Mouse (Mus musculus) liver, embryonic 16.5 days (tissue): ENCODE measurements around the gene Xxylt1. TPM values are rescaled to one million over a fixed set of nuclear protein-coding genes. Genes with fewer than 3 reads are reported as not detected.

ENCODE experiments used
- ATAC-seq: fragments of 200-750 bp; cut with Nextera tagmentation; 2 replicates; pipeline ENCODE4 v1.8.0; 2017; ENCODE audit warnings: low read depth, mild to moderate bottlenecking, moderate number of reproducible peaks, moderate library complexity
- H3K27ac ChIP-seq: fragments of 300-500 bp; sonication (generic); 2 replicates; pipeline ENCODE4 v1.5.1; 2014; ENCODE audit warnings: mild to moderate bottlenecking, low read length
- H3K27me3 ChIP-seq: fragments of 300-500 bp; sonication (generic); 2 replicates; pipeline ENCODE4 v1.6.1; 2014; ENCODE audit warnings: low read depth, low read length, mixed read lengths; ENCODE audit not compliant: control insufficient read depth, insufficient read depth
- H3K36me3 ChIP-seq: fragments of 300-500 bp; sonication (generic); 2 replicates; pipeline ENCODE4 v1.6.1; 2014; ENCODE audit warnings: mild to moderate bottlenecking; ENCODE audit not compliant: control insufficient read depth, insufficient read depth
- H3K4me1 ChIP-seq: fragments of 300-500 bp; sonication (generic); 2 replicates; pipeline ENCODE4 v1.6.1; 2014; ENCODE audit warnings: low read depth, low read length, mixed read lengths; ENCODE audit not compliant: control insufficient read depth
- H3K4me2 ChIP-seq: fragments of 300-500 bp; sonication (generic); 2 replicates; pipeline ENCODE4 v1.6.1; 2014; ENCODE audit warnings: low read depth, low read length, mixed read lengths
- H3K4me3 ChIP-seq: fragments of 300-500 bp; sonication (generic); 2 replicates; pipeline ENCODE4 v1.5.1; 2014; ENCODE audit warnings: low read depth, mild to moderate bottlenecking, low read length
- H3K9ac ChIP-seq: fragments of 300-500 bp; sonication (generic); 2 replicates; pipeline ENCODE4 v1.6.1; 2014; ENCODE audit warnings: low read depth, low read length
- H3K9me3 ChIP-seq: fragments of 300-500 bp; sonication (generic); replicated peaks from 2 replicates; pipeline ENCODE4 v1.6.1; 2016; ENCODE audit warnings: low read length; ENCODE audit not compliant: control insufficient read depth
- WGBS: fragments of 180-500 bp; shearing (Covaris S2); extraction: QIAGEN DNeasy Blood & Tissue Kit; methylation state at CpG from one replicate; pipeline ENCODE4 v1.1.7; 2014; ENCODE audit not compliant: insufficient replicate concordance; 5-methylcytosine and 5-hydroxymethylcytosine counted together
- polyA plus RNA-seq: library from polyadenylated mRNA; unstranded; fragments of >200 nt; fragmentation: Nextera tagmentation; extraction: Ambion mirVana; gene quantifications from 2 replicates; pipeline ENCODE4 v1.2.1, GENCODE M21; 2015

Xxylt1 gene
- polyA plus RNA-seq, 1 experiment from 2014 or later: 1.2 TPM

- H3K9ac ChIP-seq: no peak overlapping the region
- no peak overlapping the region for H3K4me2 ChIP-seq
- WGBS: 81% methylated on average over 7 of the region's 7 CpGs
- H3K4me1 ChIP-seq: peaks cover 13% of the 10 kb centered on the region
- H3K9me3 ChIP-seq: no peaks in the 10 kb centered on the region
- H3K4me3 ChIP-seq: no peak overlapping the region
- no peaks in the 10 kb centered on the region for H3K36me3 ChIP-seq
- H3K27ac ChIP-seq: no peak overlapping the region
- ATAC-seq: no peak
- no peaks in the 10 kb centered on the region for H3K27me3 ChIP-seq
Observed at GRCm38 (mm10) chr16:31068280-31068679, 13.0 kb downstream of the Xxylt1 start.

GRCm38 (mm10) chr16:31066344-31067098 lies 14.7 kb downstream of the Xxylt1 start:
- ATAC-seq: peak; percentile 53
- Histone ChIP-seq H3K9me3 (no peaks in the 10 kb centered on the region), H3K9ac (peak overlapping the region; percentile 31; the same call in 1 of the 2 replicates), H3K36me3 (no peaks in the 10 kb centered on the region), H3K4me1 (peaks cover 13% of the 10 kb centered on the region), H3K4me2 (peak overlapping the region; percentile 46), H3K27me3 (no peaks in the 10 kb centered on the region), H3K4me3 (peak overlapping the region; percentile 31; the same call in 1 of the 2 replicates), H3K27ac (peak overlapping the region; percentile 64)
- WGBS: 16% methylated on average over 15 of the region's 15 CpGs

GRCm38 (mm10) chr16:31064782-31065181 lies 16.4 kb downstream of the Xxylt1 start:
- H3K4me1 ChIP-seq: peaks cover 13% of the 10 kb centered on the region
- 57% methylated on average over 6 of the region's 6 CpGs for WGBS
- ATAC-seq: no peak
- H3K9me3 ChIP-seq: no peaks in the 10 kb centered on the region
- no peaks in the 10 kb centered on the region for H3K27me3 ChIP-seq
- H3K4me3 ChIP-seq: no peak overlapping the region
- no peaks in the 10 kb centered on the region for H3K36me3 ChIP-seq
- no peak overlapping the region for H3K9ac ChIP-seq
- no peak overlapping the region for H3K4me2 ChIP-seq
- H3K27ac ChIP-seq: no peak overlapping the region

- ATAC-seq: no peak
- WGBS: 44% methylated on average over 3 of the region's 3 CpGs
- H3K36me3 ChIP-seq: no peaks in the 10 kb centered on the region
Observed at GRCm38 (mm10) chr16:31062918-31063317, 18.3 kb downstream of the Xxylt1 start.

GRCm38 (mm10) chr16:31061246-31061880 lies 19.9 kb downstream of the Xxylt1 start:
- no peak for ATAC-seq
- Histone ChIP-seq H3K4me2 (no peak overlapping the region), H3K27ac (no peak overlapping the region), H3K9me3 (no peaks in the 10 kb centered on the region), H3K4me1 (peaks cover 4% of the 10 kb centered on the region; the same call in 1 of the 2 replicates), H3K4me3 (no peak overlapping the region), H3K27me3 (no peaks in the 10 kb centered on the region), H3K36me3 (no peaks in the 10 kb centered on the region), H3K9ac (no peak overlapping the region)
- WGBS: 77% methylated on average over 11 of the region's 11 CpGs

More at GRCm38 (mm10) chr16:31062918-31063317, 18.3 kb downstream of the Xxylt1 start:
- Histone ChIP-seq H3K4me3 (no peak overlapping the region), H3K27me3 (no peaks in the 10 kb centered on the region), H3K27ac (no peak overlapping the region), H3K9ac (no peak overlapping the region), H3K4me1 (peaks cover 13% of the 10 kb centered on the region), H3K9me3 (no peaks in the 10 kb centered on the region), H3K4me2 (no peak overlapping the region)

GRCm38 (mm10) chr16:31060714-31061113 lies 20.5 kb downstream of the Xxylt1 start:
- WGBS: 75% methylated on average over 13 of the region's 13 CpGs
- no peak for ATAC-seq
- H3K36me3 ChIP-seq: no peaks in the 10 kb centered on the region
- no peaks in the 10 kb centered on the region for H3K27me3 ChIP-seq
- H3K9me3 ChIP-seq: no peaks in the 10 kb centered on the region
- no peaks in the 10 kb centered on the region for H3K4me1 ChIP-seq
- H3K27ac ChIP-seq: no peak overlapping the region
- H3K4me2 ChIP-seq: no peak overlapping the region
- no peak overlapping the region for H3K4me3 ChIP-seq
- H3K9ac ChIP-seq: no peak overlapping the region

- 75% methylated on average over 3 of the region's 3 CpGs for WGBS
Observed at GRCm38 (mm10) chr16:31060226-31060625, 21.0 kb downstream of the Xxylt1 start.

GRCm38 (mm10) chr16:31059730-31060129 lies 21.5 kb downstream of the Xxylt1 start:
- Histone ChIP-seq H3K36me3 (no peaks in the 10 kb centered on the region), H3K27me3 (no peaks in the 10 kb centered on the region), H3K27ac (no peak overlapping the region), H3K4me1 (no peaks in the 10 kb centered on the region), H3K4me2 (no peak overlapping the region), H3K9ac (no peak overlapping the region), H3K9me3 (no peaks in the 10 kb centered on the region), H3K4me3 (no peak overlapping the region)
- no peak for ATAC-seq
- 77% methylated on average over 4 of the region's 4 CpGs for WGBS

More at GRCm38 (mm10) chr16:31060226-31060625, 21.0 kb downstream of the Xxylt1 start:
- H3K4me2 ChIP-seq: no peak overlapping the region
- no peak for ATAC-seq
- H3K9me3 ChIP-seq: no peaks in the 10 kb centered on the region
- no peak overlapping the region for H3K27ac ChIP-seq
- H3K27me3 ChIP-seq: no peaks in the 10 kb centered on the region
- no peaks in the 10 kb centered on the region for H3K36me3 ChIP-seq
- no peaks in the 10 kb centered on the region for H3K4me1 ChIP-seq
- H3K4me3 ChIP-seq: no peak overlapping the region
- H3K9ac ChIP-seq: no peak overlapping the region

GRCm38 (mm10) chr16:31052812-31053211 lies 28.4 kb downstream of the Xxylt1 start:
- Histone ChIP-seq H3K4me1 (no peaks in the 10 kb centered on the region), H3K9ac (no peak overlapping the region), H3K36me3 (no peaks in the 10 kb centered on the region), H3K27ac (no peak overlapping the region), H3K4me3 (no peak overlapping the region), H3K4me2 (no peak overlapping the region), H3K27me3 (no peaks in the 10 kb centered on the region), H3K9me3 (no peaks in the 10 kb centered on the region)
- no peak for ATAC-seq
- WGBS: 57% methylated on average over 6 of the region's 6 CpGs
